Mouse (Mus musculus): ENCODE data around the gene Slc50a1. TPM values are rescaled to one million over a fixed set of nuclear protein-coding genes. Genes with fewer than 3 reads are reported as not detected.

Gene Slc50a1
- polyA plus RNA-seq, 1 experiment from 2014 or later: 107 TPM

- ATAC-seq (ENCODE audit: low FRiP score, low TSS enrichment): peak; percentile 12; the same call in 1 of the 2 replicates
- Histone ChIP-seq H3K9ac (ENCODE audit: low read length) (no peak overlapping the region), H3K27ac (replicated peaks) (peak overlapping the region; percentile 18; the same call in 1 of the 2 replicates), H3K4me3 (ENCODE audit: low read depth, low read length) (no peak overlapping the region), H3K36me3 (ENCODE audit: control insufficient read depth, insufficient read depth, low read length) (no peaks in the 10 kb centered on the region), H3K4me1 (replicated peaks; ENCODE audit: control insufficient read depth, insufficient read depth) (no peaks in the 10 kb centered on the region), H3K4me2 (replicated peaks; ENCODE audit: low read depth) (0 out of 2 replicates have a peak overlapping the region, but pooled peaks have one; percentile 3), H3K9me3 (ENCODE audit: control insufficient read depth, low read length) (no peaks in the 10 kb centered on the region), H3K27me3 (ENCODE audit: control insufficient read depth, insufficient read depth, low read length) (no peaks in the 10 kb centered on the region)
- WGBS: 43% methylated on average over 9 of the region's 12 CpGs
- peak; percentile 75 for DNase-seq (ENCODE audit: low spot score)
- no peak for TF ChIP-seq CTCF (IDR thresholded peaks at IDR 0.05; ENCODE audit: low read depth)
- no peak for TF ChIP-seq EP300 (optimal IDR thresholded peaks at IDR 0.05)
Measured at GRCm38 (mm10) chr3:89238494-89238893, 31.9 kb downstream of the Slc50a1 start.

- DNase-seq (ENCODE audit: low spot score) (peak; percentile 55), ATAC-seq (ENCODE audit: low FRiP score, low TSS enrichment) (no peak)
- no peaks in the 10 kb centered on the region for H3K4me1 ChIP-seq (replicated peaks; ENCODE audit: control insufficient read depth, insufficient read depth)
- H3K36me3 ChIP-seq (ENCODE audit: control insufficient read depth, insufficient read depth, low read length): no peaks in the 10 kb centered on the region
- H3K4me3 ChIP-seq (ENCODE audit: low read depth, low read length): no peak overlapping the region
- H3K27me3 ChIP-seq (ENCODE audit: control insufficient read depth, insufficient read depth, low read length): no peaks in the 10 kb centered on the region
- no peak overlapping the region for H3K27ac ChIP-seq (replicated peaks)
- H3K4me2 ChIP-seq (replicated peaks; ENCODE audit: low read depth): no peak overlapping the region
- no peak overlapping the region for H3K9ac ChIP-seq (ENCODE audit: low read length)
- no peak for TF ChIP-seq CTCF (IDR thresholded peaks at IDR 0.05; ENCODE audit: low read depth)
- TF ChIP-seq EP300 (optimal IDR thresholded peaks at IDR 0.05): no peak
- WGBS: 78% methylated on average over 21 of the region's 21 CpGs
- H3K9me3 ChIP-seq (ENCODE audit: control insufficient read depth, low read length): no peaks in the 10 kb centered on the region
Measured at GRCm38 (mm10) chr3:89237682-89238081, 32.7 kb downstream of the Slc50a1 start.

GRCm38 (mm10) chr3:89236516-89236915, 33.9 kb downstream of the Slc50a1 start:
- H3K4me3 ChIP-seq (ENCODE audit: low read depth, low read length): no peak overlapping the region
- no peaks in the 10 kb centered on the region for H3K27me3 ChIP-seq (ENCODE audit: control insufficient read depth, insufficient read depth, low read length)
- H3K9ac ChIP-seq (ENCODE audit: low read length): no peak overlapping the region; the same call in 1 of the 2 replicates
- H3K27ac ChIP-seq (replicated peaks): no peak overlapping the region
- WGBS: 87% methylated on average over 9 of the region's 10 CpGs
- H3K36me3 ChIP-seq (ENCODE audit: control insufficient read depth, insufficient read depth, low read length): no peaks in the 10 kb centered on the region
- ATAC-seq (ENCODE audit: low FRiP score, low TSS enrichment) (no peak), DNase-seq (ENCODE audit: low spot score) (no peak)
- no peaks in the 10 kb centered on the region for H3K4me1 ChIP-seq (replicated peaks; ENCODE audit: control insufficient read depth, insufficient read depth)
- H3K4me2 ChIP-seq (replicated peaks; ENCODE audit: low read depth): no peak overlapping the region
- H3K9me3 ChIP-seq (ENCODE audit: control insufficient read depth, low read length): no peaks in the 10 kb centered on the region
- no peak for TF ChIP-seq CTCF (IDR thresholded peaks at IDR 0.05; ENCODE audit: low read depth)
- no peak for TF ChIP-seq EP300 (optimal IDR thresholded peaks at IDR 0.05)

- WGBS: 45% methylated on average over 14 of the region's 14 CpGs
Measured at GRCm38 (mm10) chr3:89233562-89234110, 36.7 kb downstream of the Slc50a1 start.

GRCm38 (mm10) chr3:89232614-89233013, 37.8 kb downstream of the Slc50a1 start:
- no peaks in the 10 kb centered on the region for H3K27me3 ChIP-seq (ENCODE audit: control insufficient read depth, insufficient read depth, low read length)
- WGBS: 51% methylated on average over 6 of the region's 6 CpGs
- H3K4me1 ChIP-seq (replicated peaks; ENCODE audit: control insufficient read depth, insufficient read depth): peaks cover 2% of the 10 kb centered on the region; the same call in 1 of the 2 replicates
- H3K36me3 ChIP-seq (ENCODE audit: control insufficient read depth, insufficient read depth, low read length): no peaks in the 10 kb centered on the region
- ATAC-seq (ENCODE audit: low FRiP score, low TSS enrichment): no peak
- H3K9me3 ChIP-seq (ENCODE audit: control insufficient read depth, low read length): no peaks in the 10 kb centered on the region
- DNase-seq (ENCODE audit: low spot score): peak; percentile 81
- peak overlapping the region; percentile 89 for H3K27ac ChIP-seq (replicated peaks)
- H3K4me3 ChIP-seq (ENCODE audit: low read depth, low read length): no peak overlapping the region
- H3K4me2 ChIP-seq (replicated peaks; ENCODE audit: low read depth): peak overlapping the region; percentile 61
- peak overlapping the region; percentile 45; the same call in 1 of the 2 replicates for H3K9ac ChIP-seq (ENCODE audit: low read length)
- TF ChIP-seq EP300 (optimal IDR thresholded peaks at IDR 0.05) (no peak), CTCF (IDR thresholded peaks at IDR 0.05; ENCODE audit: low read depth) (no peak)

More at GRCm38 (mm10) chr3:89233562-89234110, 36.7 kb downstream of the Slc50a1 start:
- no peak overlapping the region for H3K9ac ChIP-seq (ENCODE audit: low read length)
- no peaks in the 10 kb centered on the region for H3K9me3 ChIP-seq (ENCODE audit: control insufficient read depth, low read length)
- ATAC-seq (ENCODE audit: low FRiP score, low TSS enrichment) (peak; percentile 83), DNase-seq (ENCODE audit: low spot score) (peak; percentile 94)
- H3K4me1 ChIP-seq (replicated peaks; ENCODE audit: control insufficient read depth, insufficient read depth): no peaks in the 10 kb centered on the region
- H3K4me3 ChIP-seq (ENCODE audit: low read depth, low read length): no peak overlapping the region
- no peaks in the 10 kb centered on the region for H3K36me3 ChIP-seq (ENCODE audit: control insufficient read depth, insufficient read depth, low read length)
- 0 out of 2 replicates have a peak overlapping the region, but pooled peaks have one; percentile 27 for H3K4me2 ChIP-seq (replicated peaks; ENCODE audit: low read depth)
- peak; percentile 53 for TF ChIP-seq CTCF (IDR thresholded peaks at IDR 0.05; ENCODE audit: low read depth)
- TF ChIP-seq EP300 (optimal IDR thresholded peaks at IDR 0.05): no peak
- peak overlapping the region; percentile 89 for H3K27ac ChIP-seq (replicated peaks)
- no peaks in the 10 kb centered on the region for H3K27me3 ChIP-seq (ENCODE audit: control insufficient read depth, insufficient read depth, low read length)

GRCm38 (mm10) chr3:89231772-89232275, 38.5 kb downstream of the Slc50a1 start:
- Histone ChIP-seq H3K27ac (replicated peaks) (peak overlapping the region; percentile 89), H3K9ac (ENCODE audit: low read length) (peak overlapping the region; percentile 45), H3K36me3 (ENCODE audit: control insufficient read depth, insufficient read depth, low read length) (no peaks in the 10 kb centered on the region), H3K4me2 (replicated peaks; ENCODE audit: low read depth) (peak overlapping the region; percentile 61), H3K27me3 (ENCODE audit: control insufficient read depth, insufficient read depth, low read length) (no peaks in the 10 kb centered on the region), H3K4me1 (replicated peaks; ENCODE audit: control insufficient read depth, insufficient read depth) (peaks cover 3% of the 10 kb centered on the region; the same call in 1 of the 2 replicates), H3K9me3 (ENCODE audit: control insufficient read depth, low read length) (no peaks in the 10 kb centered on the region), H3K4me3 (ENCODE audit: low read depth, low read length) (peak overlapping the region; percentile 38)
- 62% methylated on average over 16 of the region's 16 CpGs for WGBS
- no peak for TF ChIP-seq CTCF (IDR thresholded peaks at IDR 0.05; ENCODE audit: low read depth)
- TF ChIP-seq EP300 (optimal IDR thresholded peaks at IDR 0.05): no peak
- peak; percentile 34 for DNase-seq (ENCODE audit: low spot score)
- ATAC-seq (ENCODE audit: low FRiP score, low TSS enrichment): no peak
